Mouse (Mus musculus): Measurements from ENCODE around the gene B4gat1.

GRCm38 (mm10) chr19:5051515-5051914 is 12.9 kb downstream of the B4gat1 start:
- TF ChIP-seq GATA1 (IDR thresholded peaks at IDR 0.05; ENCODE audit: low read length) (no peak), TAL1 (IDR thresholded peaks at IDR 0.05; ENCODE audit: low read length) (no peak)
